Mouse (Mus musculus): ENCODE measurements at regions not wholly inside any gene's neighbourhood (a gene's known extent, or its start where the extent isn't known, plus 50 kb on each side); places are given as distances from the start of the nearest gene placed in this dataset.
"Not testable (repeated sequence)": the region's sequence is repeated elsewhere in the genome, so short reads cannot be mapped to it uniquely, and the experiment has no call there.

GRCm38 (mm10) chr15:27095231-27095630 is 199.9 kb upstream of the Fbxl7 start:
- Histone ChIP-seq H3K4me1 (replicated peaks; ENCODE audit: control insufficient read depth, insufficient read depth, low read length) (no peaks in the 10 kb centered on the region), H3K27me3 (replicated peaks; ENCODE audit: control insufficient read depth, insufficient read depth, low read length) (no peaks in the 10 kb centered on the region; the same call in 1 of the 2 replicates), H3K4me3 (ENCODE audit: low read depth, low read length) (no peak overlapping the region), H3K4me2 (replicated peaks; ENCODE audit: low read depth) (no peak overlapping the region), H3K36me3 (ENCODE audit: control insufficient read depth, insufficient read depth) (no peaks in the 10 kb centered on the region), H3K9ac (ENCODE audit: low read depth, low read length) (no peak overlapping the region), H3K27ac (ENCODE audit: low read depth, low read length) (no peak overlapping the region), H3K9me3 (ENCODE audit: control insufficient read depth) (no peaks in the 10 kb centered on the region)
- no peak for ATAC-seq
- TF ChIP-seq CTCF (IDR thresholded peaks at IDR 0.05; ENCODE audit: low read depth): no peak
- WGBS: 90% methylated on average over 9 of the region's 9 CpGs

GRCm38 (mm10) chr15:27101610-27102009 is 206.2 kb upstream of the Fbxl7 start:
- not testable (repeated sequence) for H3K4me3 ChIP-seq (ENCODE audit: low read depth, low read length); H3K27me3 ChIP-seq (replicated peaks; ENCODE audit: control insufficient read depth, insufficient read depth, low read length); H3K9ac ChIP-seq (ENCODE audit: low read depth, low read length); H3K4me1 ChIP-seq (replicated peaks; ENCODE audit: control insufficient read depth, insufficient read depth, low read length); H3K36me3 ChIP-seq (ENCODE audit: control insufficient read depth, insufficient read depth); H3K9me3 ChIP-seq (ENCODE audit: control insufficient read depth); ATAC-seq; H3K4me2 ChIP-seq (replicated peaks; ENCODE audit: low read depth); H3K27ac ChIP-seq (ENCODE audit: low read depth, low read length)
- 76% methylated on average over 2 of the region's 2 CpGs for WGBS

- TF ChIP-seq CTCF (IDR thresholded peaks at IDR 0.05; ENCODE audit: low read depth): no peak
- ATAC-seq: no peak
- H3K4me1 ChIP-seq (replicated peaks; ENCODE audit: control insufficient read depth, insufficient read depth, low read length): no peaks in the 10 kb centered on the region
- no peak overlapping the region for H3K4me3 ChIP-seq (ENCODE audit: low read depth, low read length)
- H3K9ac ChIP-seq (ENCODE audit: low read depth, low read length): no peak overlapping the region
- H3K27me3 ChIP-seq (replicated peaks; ENCODE audit: control insufficient read depth, insufficient read depth, low read length): no peaks in the 10 kb centered on the region
- 76% methylated on average over 3 of the region's 3 CpGs for WGBS
- H3K9me3 ChIP-seq (ENCODE audit: control insufficient read depth): no peaks in the 10 kb centered on the region
- no peaks in the 10 kb centered on the region for H3K36me3 ChIP-seq (ENCODE audit: control insufficient read depth, insufficient read depth)
- H3K27ac ChIP-seq (ENCODE audit: low read depth, low read length): no peak overlapping the region
- H3K4me2 ChIP-seq (replicated peaks; ENCODE audit: low read depth): no peak overlapping the region
Observed at GRCm38 (mm10) chr15:27109130-27109529, 213.8 kb upstream of the Fbxl7 start.

- WGBS: 45% methylated on average over 1 of the region's 1 CpGs
- TF ChIP-seq CTCF (IDR thresholded peaks at IDR 0.05; ENCODE audit: low read depth): no peak
- ATAC-seq: no peak
Observed at GRCm38 (mm10) chr15:27129697-27130096, 234.3 kb upstream of the Fbxl7 start.

GRCm38 (mm10) chr15:27132761-27133160 is 237.4 kb upstream of the Fbxl7 start:
- no peaks in the 10 kb centered on the region for H3K27me3 ChIP-seq (replicated peaks; ENCODE audit: control insufficient read depth, insufficient read depth, low read length)
- H3K9ac ChIP-seq (ENCODE audit: low read depth, low read length): no peak overlapping the region
- no peaks in the 10 kb centered on the region for H3K4me1 ChIP-seq (replicated peaks; ENCODE audit: control insufficient read depth, insufficient read depth, low read length)
- no peak for ATAC-seq
- no peaks in the 10 kb centered on the region for H3K36me3 ChIP-seq (ENCODE audit: control insufficient read depth, insufficient read depth)
- no peak overlapping the region for H3K4me2 ChIP-seq (replicated peaks; ENCODE audit: low read depth)
- H3K4me3 ChIP-seq (ENCODE audit: low read depth, low read length): no peak overlapping the region
- no peak overlapping the region for H3K27ac ChIP-seq (ENCODE audit: low read depth, low read length)
- no peaks in the 10 kb centered on the region for H3K9me3 ChIP-seq (ENCODE audit: control insufficient read depth)
- no peak for TF ChIP-seq CTCF (IDR thresholded peaks at IDR 0.05; ENCODE audit: low read depth)
- 63% methylated on average over 2 of the region's 2 CpGs for WGBS

More at GRCm38 (mm10) chr15:27129697-27130096, 234.3 kb upstream of the Fbxl7 start:
- H3K4me3 ChIP-seq (ENCODE audit: low read depth, low read length): no peak overlapping the region
- no peaks in the 10 kb centered on the region for H3K36me3 ChIP-seq (ENCODE audit: control insufficient read depth, insufficient read depth)
- no peaks in the 10 kb centered on the region for H3K9me3 ChIP-seq (ENCODE audit: control insufficient read depth)
- no peak overlapping the region for H3K4me2 ChIP-seq (replicated peaks; ENCODE audit: low read depth)
- no peaks in the 10 kb centered on the region for H3K4me1 ChIP-seq (replicated peaks; ENCODE audit: control insufficient read depth, insufficient read depth, low read length)
- H3K9ac ChIP-seq (ENCODE audit: low read depth, low read length): no peak overlapping the region
- H3K27me3 ChIP-seq (replicated peaks; ENCODE audit: control insufficient read depth, insufficient read depth, low read length): no peaks in the 10 kb centered on the region
- no peak overlapping the region for H3K27ac ChIP-seq (ENCODE audit: low read depth, low read length)

- WGBS: 55% methylated on average over 5 of the region's 5 CpGs
- no peaks in the 10 kb centered on the region for H3K36me3 ChIP-seq (ENCODE audit: control insufficient read depth, insufficient read depth)
- H3K9me3 ChIP-seq (ENCODE audit: control insufficient read depth): no peaks in the 10 kb centered on the region
- no peak overlapping the region for H3K9ac ChIP-seq (ENCODE audit: low read depth, low read length)
- no peak overlapping the region for H3K27ac ChIP-seq (ENCODE audit: low read depth, low read length)
- no peak for ATAC-seq
- H3K4me1 ChIP-seq (replicated peaks; ENCODE audit: control insufficient read depth, insufficient read depth, low read length): no peaks in the 10 kb centered on the region
- no peak overlapping the region for H3K4me3 ChIP-seq (ENCODE audit: low read depth, low read length)
- TF ChIP-seq CTCF (IDR thresholded peaks at IDR 0.05; ENCODE audit: low read depth): no peak
- H3K4me2 ChIP-seq (replicated peaks; ENCODE audit: low read depth): no peak overlapping the region
- H3K27me3 ChIP-seq (replicated peaks; ENCODE audit: control insufficient read depth, insufficient read depth, low read length): no peaks in the 10 kb centered on the region
Observed at GRCm38 (mm10) chr15:27137580-27137979, 242.2 kb upstream of the Fbxl7 start.

- WGBS: 78% methylated on average over 6 of the region's 6 CpGs
Observed at GRCm38 (mm10) chr15:27145860-27146259, 250.5 kb upstream of the Fbxl7 start.

More at GRCm38 (mm10) chr15:27145860-27146259, 250.5 kb upstream of the Fbxl7 start:
- no peaks in the 10 kb centered on the region for H3K9me3 ChIP-seq (ENCODE audit: control insufficient read depth)
- H3K9ac ChIP-seq (ENCODE audit: low read depth, low read length): no peak overlapping the region
- H3K27me3 ChIP-seq (replicated peaks; ENCODE audit: control insufficient read depth, insufficient read depth, low read length): no peaks in the 10 kb centered on the region
- TF ChIP-seq CTCF (IDR thresholded peaks at IDR 0.05; ENCODE audit: low read depth): no peak
- no peak overlapping the region for H3K27ac ChIP-seq (ENCODE audit: low read depth, low read length)
- ATAC-seq: no peak
- no peak overlapping the region for H3K4me2 ChIP-seq (replicated peaks; ENCODE audit: low read depth)
- H3K4me1 ChIP-seq (replicated peaks; ENCODE audit: control insufficient read depth, insufficient read depth, low read length): no peaks in the 10 kb centered on the region
- no peak overlapping the region for H3K4me3 ChIP-seq (ENCODE audit: low read depth, low read length)
- H3K36me3 ChIP-seq (ENCODE audit: control insufficient read depth, insufficient read depth): no peaks in the 10 kb centered on the region
